Mouse (Mus musculus): ENCODE data around the gene Mmp9. TPM values are rescaled to one million over a fixed set of nuclear protein-coding genes. Genes with fewer than 3 reads are reported as not detected.

Mmp9 gene
- total RNA-seq, 2 experiments from 2014 or later: 1.4 to 2.2 TPM

DNA sequence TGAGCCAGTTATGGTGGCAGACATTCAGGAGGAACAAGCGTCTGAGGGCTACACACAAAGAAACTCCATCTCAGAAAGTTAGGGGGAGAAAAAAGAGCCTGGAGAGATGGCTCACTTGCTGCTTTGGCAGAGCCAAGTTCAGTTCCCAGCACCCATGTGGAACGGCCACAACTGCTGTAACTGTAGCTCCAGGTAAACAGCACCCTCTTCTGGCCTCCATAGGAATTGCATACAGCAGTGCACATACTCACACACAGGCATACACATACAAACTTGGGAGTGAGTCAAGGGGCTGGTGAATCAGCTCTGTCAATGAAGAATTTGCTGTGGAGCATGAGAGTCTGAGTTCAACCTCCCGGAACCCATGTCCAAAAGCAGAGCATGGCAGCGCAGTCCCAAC, 34.5 kb upstream of the Mmp9 start:
- Histone ChIP-seq H3K4me3 (no peak overlapping the region), H3K27ac (no peak overlapping the region; the same call in 1 of the 2 replicates)
- peak; percentile 66 for TF ChIP-seq CTCF (conservative IDR thresholded peaks at IDR 0.05)
- DNase-seq (ENCODE audit: low spot score in 2 of 2): no peak

DNA sequence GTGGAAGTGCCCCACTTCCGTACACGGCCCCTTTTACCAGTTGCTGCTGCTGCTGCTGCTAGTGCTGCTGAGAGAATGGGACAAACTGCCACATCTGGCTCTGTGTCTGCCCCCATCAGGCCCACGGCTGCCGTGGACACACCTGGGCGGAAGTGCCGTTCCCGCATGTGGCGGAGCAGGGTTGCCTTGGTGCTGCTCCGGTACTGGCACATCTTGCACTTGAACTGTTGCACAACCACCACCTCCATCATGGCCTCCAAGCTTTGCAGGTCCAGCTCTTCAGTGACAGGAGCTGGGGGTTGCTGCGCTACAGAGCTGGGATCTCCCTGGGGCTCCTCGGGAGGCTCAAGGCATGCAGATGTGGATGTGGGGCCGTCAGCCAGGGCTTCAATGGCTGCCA, 33.1 kb upstream of the Mmp9 start:
- no peak for DNase-seq (ENCODE audit: low spot score in 2 of 2)
- no peak for TF ChIP-seq CTCF (conservative IDR thresholded peaks at IDR 0.05)
- no peak overlapping the region for H3K4me3 ChIP-seq
- H3K27ac ChIP-seq: no peak overlapping the region

DNA sequence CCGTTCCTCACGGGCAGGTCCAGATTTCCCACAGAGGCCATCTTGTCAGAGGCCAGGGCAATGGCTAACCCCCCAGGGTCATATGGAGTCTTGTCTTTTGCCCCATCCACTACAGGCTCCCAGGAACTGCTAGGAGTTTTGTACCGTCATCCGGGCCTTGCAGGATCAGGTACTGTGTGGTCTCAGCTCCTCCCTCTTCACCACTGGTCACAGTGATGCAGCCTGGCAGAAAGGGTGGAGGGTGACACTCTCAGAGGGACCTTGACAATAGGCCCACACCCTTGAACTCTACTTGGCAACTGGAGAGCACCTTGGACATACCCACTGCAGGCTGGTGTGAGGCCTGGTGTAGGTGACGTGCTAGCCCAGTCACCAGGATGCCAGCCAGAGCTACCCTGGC, 32.6 kb upstream of the Mmp9 start:
- no peak overlapping the region for H3K4me3 ChIP-seq
- no peak for DNase-seq (ENCODE audit: low spot score in 2 of 2)
- no peak overlapping the region for H3K27ac ChIP-seq
- TF ChIP-seq CTCF (conservative IDR thresholded peaks at IDR 0.05): no peak

DNA sequence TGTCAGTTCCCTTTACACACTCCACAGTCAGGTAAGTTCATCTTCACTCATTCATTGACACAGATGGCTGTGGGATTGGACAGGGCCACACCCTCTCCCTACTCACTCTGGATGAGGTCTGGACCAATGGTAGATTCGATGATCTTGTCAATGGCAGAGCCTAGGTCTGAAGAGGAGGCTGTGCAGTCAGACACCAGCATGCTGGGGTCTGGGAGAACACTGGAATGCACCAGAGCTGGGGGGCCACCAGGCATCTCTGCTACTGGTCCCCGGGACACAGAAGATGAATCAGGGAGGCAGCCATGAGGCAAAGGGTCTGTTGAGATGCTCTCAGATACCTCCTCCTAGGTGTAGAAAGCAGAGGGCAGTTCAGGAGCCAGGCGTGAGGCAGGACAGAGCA, 31.5 kb upstream of the Mmp9 start:
- no peak for TF ChIP-seq CTCF (conservative IDR thresholded peaks at IDR 0.05)
- no peak for DNase-seq (ENCODE audit: low spot score in 2 of 2)
- no peak overlapping the region for H3K27ac ChIP-seq
- peak overlapping the region; percentile 96; the same call in 1 of the 2 replicates for H3K4me3 ChIP-seq

DNA sequence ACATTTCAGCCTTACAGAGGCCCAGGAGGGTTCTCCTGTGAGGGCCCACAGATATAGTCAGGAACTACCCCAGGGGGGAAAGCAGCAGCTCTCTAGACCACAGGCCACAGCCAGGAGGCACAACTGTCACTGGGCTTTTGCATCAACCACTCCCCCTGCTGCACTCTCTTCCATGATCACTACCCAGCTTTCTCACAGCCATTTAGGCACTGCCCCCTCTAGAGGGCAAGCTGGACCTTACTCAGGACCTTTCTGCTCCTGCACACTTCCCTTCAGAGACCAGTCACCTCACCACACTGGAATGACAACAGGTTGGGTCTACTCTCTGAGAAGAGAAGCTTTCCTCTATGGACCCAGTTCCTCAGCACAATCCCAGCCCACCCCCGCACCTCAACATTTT, 31.0 kb upstream of the Mmp9 start:
- TF ChIP-seq CTCF (conservative IDR thresholded peaks at IDR 0.05): peak; percentile 60
- Histone ChIP-seq H3K27ac (no peak overlapping the region), H3K4me3 (peak overlapping the region; percentile 96)
- no peak for DNase-seq (ENCODE audit: low spot score in 2 of 2)

DNA sequence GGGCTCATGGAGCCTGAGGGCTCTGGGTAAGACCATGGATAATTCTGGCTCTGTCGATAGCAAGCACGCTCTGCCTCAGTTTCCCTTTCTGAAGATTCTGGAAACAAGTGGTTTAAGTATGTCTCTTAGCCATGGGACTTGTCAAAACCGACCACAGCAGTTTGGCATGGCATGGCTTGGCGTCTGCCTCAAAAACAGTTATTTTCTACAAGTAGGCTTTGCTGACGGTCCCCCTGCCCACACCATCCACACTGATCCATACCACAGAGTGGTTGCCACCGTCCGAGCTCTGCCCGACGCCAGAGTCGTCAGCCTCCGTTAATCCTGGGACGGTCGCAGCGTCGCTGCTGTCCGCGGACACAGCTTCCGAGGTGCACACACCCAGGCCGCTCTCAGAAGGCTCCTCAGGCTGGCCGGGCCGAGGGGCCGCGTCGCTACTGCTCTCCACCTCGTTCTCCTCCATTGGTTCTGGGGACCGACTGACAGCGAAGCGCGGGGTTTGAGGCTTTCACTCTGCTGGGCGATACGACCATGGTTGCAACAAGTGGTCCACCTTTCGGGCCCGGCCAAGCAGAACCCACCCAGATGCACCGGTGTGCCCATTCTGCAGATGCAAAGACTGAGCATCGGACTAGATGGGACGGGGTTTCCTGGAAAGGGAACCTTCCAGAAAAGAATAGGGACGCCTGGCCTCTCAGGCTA, 30.1 kb upstream of the Mmp9 start:
- no peak for DNase-seq (ENCODE audit: low spot score in 2 of 2)
- no peak for TF ChIP-seq CTCF (conservative IDR thresholded peaks at IDR 0.05)
- H3K27ac ChIP-seq: peak overlapping the region; percentile 100
- peak overlapping the region; percentile 96 for H3K4me3 ChIP-seq

DNA sequence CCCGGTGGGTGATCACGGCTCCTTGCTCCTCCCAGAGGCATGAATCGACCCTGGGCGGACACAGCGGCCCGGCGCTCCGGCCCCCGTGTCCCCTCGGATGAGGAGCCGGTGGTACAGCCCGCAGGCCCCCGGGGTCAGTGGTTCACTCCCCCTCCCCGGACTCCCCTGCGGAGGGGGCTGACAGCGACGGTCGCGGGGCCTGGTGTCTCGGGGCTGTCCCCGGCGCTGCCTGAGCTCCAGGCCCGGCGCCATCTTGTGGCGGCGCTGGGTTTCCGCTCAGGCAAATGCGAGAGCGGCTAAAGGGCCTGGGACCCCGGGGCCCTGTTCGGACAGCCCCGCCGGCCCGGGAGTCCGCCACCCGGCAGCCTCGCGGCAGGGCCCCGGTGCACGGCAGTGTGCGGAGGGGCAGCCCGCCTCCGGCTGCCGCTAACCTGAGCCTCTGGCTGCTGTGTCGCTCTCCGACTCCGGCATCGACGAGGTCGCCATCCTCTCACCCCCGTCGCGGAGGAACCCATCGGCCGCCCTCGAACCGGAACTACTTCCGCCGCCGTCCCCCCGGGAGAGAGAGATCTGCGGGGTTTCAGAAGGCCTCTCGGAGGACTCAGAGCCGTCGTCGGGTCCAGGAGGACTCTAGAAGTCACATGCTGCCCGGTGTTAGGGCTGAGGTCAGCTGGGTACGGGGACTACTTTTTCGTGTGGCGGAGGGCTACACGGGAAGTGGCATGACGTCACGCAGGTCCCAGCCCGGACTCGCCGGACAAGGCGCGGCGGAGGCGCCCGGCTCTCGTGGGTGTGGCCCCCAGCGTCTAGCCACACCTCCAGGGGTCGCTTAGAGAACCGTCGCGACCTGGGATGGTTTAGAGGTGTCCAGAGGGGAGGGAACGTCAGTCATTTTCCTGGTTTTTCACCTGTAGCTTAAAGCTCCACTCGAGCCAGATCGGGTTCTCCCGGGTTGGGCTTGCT, 29.2 kb upstream of the Mmp9 start, which contains the start of gene Zfp335:
Gene Zfp335, minus strand, starts transcription at position 672 of the 963 bp plus-strand sequence.
- Histone ChIP-seq H3K4me3 (peak within 1 kb of the TSS; percentile 96), H3K27ac (peak within 1 kb of the TSS; percentile 100)
- TF ChIP-seq CTCF (conservative IDR thresholded peaks at IDR 0.05): peak; percentile 74
- DNase-seq (ENCODE audit: low spot score in 2 of 2): peak; percentile 87 to 89

DNA sequence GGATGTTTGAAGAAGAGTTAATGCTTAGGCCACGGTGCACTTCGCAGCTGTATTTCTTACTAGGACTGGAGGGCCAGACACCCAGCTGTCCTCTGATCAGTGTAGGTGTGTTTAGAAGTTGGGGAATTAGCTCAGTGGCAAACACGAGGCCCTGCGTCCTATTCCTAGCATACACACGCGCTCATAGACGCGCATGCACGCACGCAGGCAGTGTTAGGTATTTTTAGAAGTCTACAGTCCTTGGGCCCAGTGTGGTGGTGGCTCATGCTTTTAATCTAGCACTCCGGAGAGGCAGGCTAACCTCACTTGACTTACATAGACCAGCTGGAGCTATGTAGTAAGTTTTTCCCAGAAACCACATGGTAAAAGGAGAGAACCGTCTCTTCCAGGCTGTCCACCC, 28.4 kb upstream of the Mmp9 start:
- Histone ChIP-seq H3K4me3 (peak overlapping the region; percentile 96), H3K27ac (peak overlapping the region; percentile 100)
- TF ChIP-seq CTCF (conservative IDR thresholded peaks at IDR 0.05): no peak
- peak; percentile 50 to 55 for DNase-seq (ENCODE audit: low spot score in 2 of 2)

DNA sequence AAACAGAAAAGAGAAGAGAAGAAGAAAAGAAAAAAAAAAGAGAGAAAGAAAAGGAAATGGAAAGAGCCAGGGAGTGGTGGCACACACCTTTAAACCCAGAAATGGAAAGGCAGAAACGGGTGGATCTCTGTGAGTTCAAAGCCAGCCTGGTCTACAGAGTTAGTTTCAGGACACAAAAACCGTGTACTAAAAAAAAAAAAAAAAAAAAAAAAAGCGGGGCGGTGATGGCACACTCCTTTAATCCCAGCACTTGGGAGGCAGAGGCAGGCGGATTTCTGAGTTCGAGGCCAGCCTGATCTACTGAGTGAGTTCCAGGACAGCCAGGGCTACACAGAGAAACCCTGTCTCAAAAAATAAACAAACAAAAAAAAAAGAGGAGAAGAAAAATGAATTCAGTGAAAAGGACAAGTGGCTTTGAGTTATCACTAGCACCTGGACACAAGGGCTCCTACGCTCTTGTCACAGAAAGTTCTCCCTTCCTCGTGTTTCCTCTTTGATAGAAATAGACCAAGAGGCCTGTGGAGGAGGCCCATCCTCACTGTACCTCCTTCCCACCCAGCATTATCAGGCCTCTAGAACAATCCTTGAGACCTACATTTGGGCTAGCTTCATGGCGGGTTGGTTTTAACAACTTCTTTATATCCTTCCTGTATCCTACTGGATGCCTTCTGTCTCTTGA, 27.7 kb upstream of the Mmp9 start:
- DNase-seq (ENCODE audit: low spot score in 2 of 2): no peak
- H3K4me3 ChIP-seq: peak overlapping the region; percentile 96; the same call in 1 of the 2 replicates
- peak overlapping the region; percentile 100 for H3K27ac ChIP-seq
- no peak for TF ChIP-seq CTCF (conservative IDR thresholded peaks at IDR 0.05)

DNA sequence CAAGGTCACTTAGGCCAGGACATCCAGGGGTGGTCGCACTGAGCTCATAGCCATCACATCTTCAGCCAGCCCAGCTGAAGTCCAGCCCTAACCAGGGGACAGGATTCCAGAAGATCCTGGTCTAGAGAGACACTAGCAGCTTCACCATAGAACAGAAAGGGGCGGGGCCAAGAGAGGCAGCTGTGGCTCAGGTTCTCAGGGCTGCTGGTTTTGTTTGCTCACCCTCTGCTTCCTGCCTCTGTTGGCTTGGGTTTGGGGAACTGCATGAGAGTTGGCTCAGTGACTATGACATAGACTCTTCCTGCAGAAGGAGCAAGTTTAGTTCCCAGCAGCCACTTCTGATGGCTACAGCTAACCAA, 27.2 kb upstream of the Mmp9 start:
- no peak for TF ChIP-seq CTCF (conservative IDR thresholded peaks at IDR 0.05)
- DNase-seq (ENCODE audit: low spot score in 2 of 2): no peak
- peak overlapping the region; percentile 3; the same call in 1 of the 2 replicates for H3K27ac ChIP-seq
- H3K4me3 ChIP-seq: no peak overlapping the region

DNA sequence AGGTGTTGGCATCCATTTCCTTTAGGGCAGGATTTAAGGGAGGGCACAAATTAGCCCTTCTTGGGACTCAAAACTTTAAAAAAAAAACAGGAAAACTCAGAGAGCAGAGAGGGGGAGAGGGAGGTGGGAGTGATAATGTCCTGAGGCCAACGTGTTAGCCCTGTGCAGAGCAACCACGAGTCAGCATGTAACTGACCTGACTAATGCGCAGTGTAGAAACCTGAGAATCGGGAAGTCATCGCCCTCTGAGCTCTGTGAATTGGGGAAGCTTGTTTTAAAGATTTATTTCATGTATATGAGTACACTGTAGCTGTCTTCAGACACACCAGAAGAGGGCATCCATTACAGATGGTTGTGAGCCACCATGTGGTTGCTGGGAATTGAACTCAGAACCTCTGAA, 23.8 kb upstream of the Mmp9 start:
- no peak overlapping the region for H3K4me3 ChIP-seq
- DNase-seq (ENCODE audit: low spot score in 2 of 2): no peak
- H3K27ac ChIP-seq: no peak overlapping the region
- TF ChIP-seq CTCF (conservative IDR thresholded peaks at IDR 0.05): no peak

DNA sequence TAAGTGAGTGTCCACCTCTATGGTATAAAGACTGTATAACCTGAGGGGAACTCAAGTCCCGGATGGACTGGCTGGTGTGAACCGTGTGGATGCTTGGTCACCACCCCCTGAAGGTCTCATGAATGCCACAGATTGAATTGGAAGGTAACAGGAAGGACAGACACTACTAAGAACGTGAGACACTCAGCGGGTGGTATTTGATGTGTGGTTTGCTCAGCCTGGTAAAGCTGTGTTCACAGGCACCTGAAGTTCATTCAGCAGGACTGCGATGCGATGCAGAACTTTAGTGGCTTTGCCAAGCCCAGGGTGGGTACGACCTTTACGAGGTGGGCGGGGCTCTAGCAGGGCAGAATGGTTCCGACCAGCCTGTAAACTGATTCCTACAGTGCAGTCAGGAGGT, 23.2 kb upstream of the Mmp9 start:
- no peak overlapping the region for H3K4me3 ChIP-seq
- TF ChIP-seq CTCF (conservative IDR thresholded peaks at IDR 0.05): no peak
- no peak for DNase-seq (ENCODE audit: low spot score in 2 of 2)
- H3K27ac ChIP-seq: no peak overlapping the region

DNA sequence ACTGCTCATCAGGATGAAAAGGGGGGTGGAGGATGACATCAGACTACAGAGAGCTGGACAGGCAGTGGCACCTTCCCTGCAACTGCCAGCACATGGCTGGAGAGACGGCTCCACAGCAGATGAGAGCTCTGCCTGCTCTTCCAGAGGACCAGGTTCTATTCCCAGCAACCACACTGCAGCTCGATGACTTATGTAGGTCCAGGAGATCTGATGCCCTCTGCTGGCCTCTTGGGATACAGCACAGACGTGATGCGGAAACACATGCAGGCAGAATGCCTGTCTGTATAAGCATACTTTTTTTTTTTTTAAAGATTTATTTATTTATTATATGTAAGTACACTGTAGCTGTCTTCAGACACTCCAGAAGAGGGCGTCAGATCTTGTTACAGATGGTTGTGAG, 22.3 kb upstream of the Mmp9 start:
- H3K4me3 ChIP-seq: no peak overlapping the region
- no peak for DNase-seq (ENCODE audit: low spot score in 2 of 2)
- peak; percentile 69 for TF ChIP-seq CTCF (conservative IDR thresholded peaks at IDR 0.05)
- no peak overlapping the region for H3K27ac ChIP-seq

Data from layer of hippocampus, adult 2 months (tissue).